Mouse (Mus musculus) ES-E14 (cell line): ENCODE data around the gene Rubcnl.

Source experiments
- CHD2 ChIP-seq: IDR thresholded peaks from 2 replicates; pipeline ENCODE4 v1.6.1; 2014; ENCODE audit warnings: mild to moderate bottlenecking, low read depth, low read length, inconsistent platforms
- HCFC1 ChIP-seq: IDR thresholded peaks from 2 replicates; pipeline ENCODE4 v1.6.1; 2012; ENCODE audit warnings: low read length, inconsistent platforms, borderline replicate concordance; ENCODE audit not compliant: insufficient read depth
- MAFK ChIP-seq: IDR thresholded peaks from 2 replicates; pipeline ENCODE4 v1.6.1; 2014; ENCODE audit warnings: mild to moderate bottlenecking, low read depth, low read length, inconsistent platforms; ENCODE audit not compliant: insufficient read depth
- ZC3H11A ChIP-seq: IDR thresholded peaks from 2 replicates; pipeline ENCODE4 v1.6.1; 2012; ENCODE audit warnings: low read depth, mild to moderate bottlenecking, inconsistent platforms, low read length, borderline replicate concordance
- ZNF384 ChIP-seq: IDR thresholded peaks from 2 replicates; pipeline ENCODE4 v1.6.1; 2012; ENCODE audit warnings: low read depth, low read length, inconsistent platforms

DNA sequence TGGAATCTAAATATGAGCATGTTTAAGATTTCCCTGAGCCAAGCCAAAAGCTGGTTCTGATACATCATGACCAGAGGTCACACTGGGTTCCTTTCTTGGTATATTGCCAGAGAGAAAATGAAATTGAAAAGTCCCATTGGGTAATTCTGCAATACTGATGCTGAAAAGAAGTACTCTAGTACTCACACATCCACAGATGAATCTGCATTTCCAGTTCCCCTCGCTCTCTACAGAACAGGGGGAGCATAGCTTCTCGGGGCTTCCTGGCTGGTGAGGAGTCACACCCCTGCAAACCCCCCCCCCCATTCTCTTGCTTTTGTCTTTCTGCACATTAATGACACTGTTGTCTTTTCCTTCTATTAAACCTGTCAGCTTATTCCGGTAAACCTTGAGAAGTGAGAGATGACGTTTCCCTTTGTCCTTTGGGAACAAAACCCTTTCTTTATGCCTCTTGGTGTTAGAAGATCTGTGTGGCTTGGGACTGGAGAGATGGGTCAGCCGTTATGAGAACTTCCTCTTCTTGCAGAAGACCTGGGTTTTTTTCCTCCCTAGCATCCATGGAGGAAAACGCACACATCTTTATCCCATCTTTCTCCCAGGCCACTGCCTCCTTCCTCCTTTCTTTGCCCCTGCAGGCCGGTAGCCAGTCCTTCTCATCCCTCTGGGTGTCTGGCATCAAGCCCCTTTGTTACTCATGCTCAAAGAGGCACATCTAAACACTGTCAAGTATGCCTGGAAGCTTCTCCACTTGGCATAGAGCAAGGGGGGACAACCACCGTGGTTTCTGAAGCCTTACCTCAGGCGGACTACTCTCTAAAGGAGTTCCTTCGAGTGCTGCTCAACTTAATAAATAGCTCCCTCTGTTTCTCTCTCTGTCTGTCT is 59.7 kb downstream of the Rubcnl start:
- TF ChIP-seq ZC3H11A (no peak), HCFC1 (no peak), MAFK (no peak), CHD2 (no peak), ZNF384 (no peak)
